Mouse (Mus musculus): ENCODE data around the gene Cadm2. TPM values are rescaled to one million over a fixed set of nuclear protein-coding genes. Genes with fewer than 3 reads are reported as not detected.

Gene Cadm2
- polyA plus RNA-seq, 1 experiment from 2014 or later = 4.1 TPM

- Histone ChIP-seq H3K27me3 (no peaks in the 10 kb centered on the region), H3K27ac (no peak overlapping the region), H3K9me3 (no peaks in the 10 kb centered on the region), H3K4me1 (replicated peaks) (no peaks in the 10 kb centered on the region), H3K4me2 (no peak overlapping the region), H3K36me3 (no peaks in the 10 kb centered on the region), H3K4me3 (replicated peaks) (no peak overlapping the region), H3K9ac (replicated peaks) (no peak overlapping the region)
- no peak for ATAC-seq (ENCODE audit: insufficient number of reproducible peaks, insufficient read depth, low FRiP score, low TSS enrichment, low read depth)
- WGBS = 84% methylated on average over 2 of the region's 2 CpGs
These were observed 309.7 kb downstream of the Cadm2 start for GRCm38 (mm10) chr16:67311033-67311432.

GRCm38 (mm10) chr16:67284664-67285063, 336.0 kb downstream of the Cadm2 start:
- 87% methylated on average over 3 of the region's 3 CpGs for WGBS
- Histone ChIP-seq H3K4me2 (no peak overlapping the region), H3K36me3 (no peaks in the 10 kb centered on the region), H3K4me1 (replicated peaks) (no peaks in the 10 kb centered on the region), H3K27ac (no peak overlapping the region), H3K4me3 (replicated peaks) (no peak overlapping the region), H3K27me3 (no peaks in the 10 kb centered on the region), H3K9ac (replicated peaks) (no peak overlapping the region), H3K9me3 (no peaks in the 10 kb centered on the region)
- ATAC-seq (ENCODE audit: insufficient number of reproducible peaks, insufficient read depth, low FRiP score, low TSS enrichment, low read depth) = no peak

GRCm38 (mm10) chr16:67243598-67243997, 377.1 kb downstream of the Cadm2 start:
- 80% methylated on average over 5 of the region's 5 CpGs for WGBS
- no peak overlapping the region for H3K4me2 ChIP-seq

GRCm38 (mm10) chr16:67234862-67235261, 385.8 kb downstream of the Cadm2 start:
- Histone ChIP-seq H3K4me2 (no peak overlapping the region), H3K27ac (no peak overlapping the region), H3K9ac (replicated peaks) (no peak overlapping the region), H3K4me1 (replicated peaks) (no peaks in the 10 kb centered on the region), H3K27me3 (no peaks in the 10 kb centered on the region), H3K4me3 (replicated peaks) (no peak overlapping the region), H3K9me3 (no peaks in the 10 kb centered on the region), H3K36me3 (no peaks in the 10 kb centered on the region)
- ATAC-seq (ENCODE audit: insufficient number of reproducible peaks, insufficient read depth, low FRiP score, low TSS enrichment, low read depth) = no peak
- WGBS = 28% methylated on average over 1 of the region's 1 CpGs

More at GRCm38 (mm10) chr16:67243598-67243997, 377.1 kb downstream of the Cadm2 start:
- Histone ChIP-seq H3K27me3 (no peaks in the 10 kb centered on the region), H3K4me1 (replicated peaks) (no peaks in the 10 kb centered on the region), H3K36me3 (no peaks in the 10 kb centered on the region), H3K9ac (replicated peaks) (no peak overlapping the region), H3K9me3 (no peaks in the 10 kb centered on the region), H3K4me3 (replicated peaks) (no peak overlapping the region), H3K27ac (no peak overlapping the region)
- ATAC-seq (ENCODE audit: insufficient number of reproducible peaks, insufficient read depth, low FRiP score, low TSS enrichment, low read depth) = no peak

- Histone ChIP-seq H3K4me2 (no peak overlapping the region), H3K4me1 (replicated peaks) (no peaks in the 10 kb centered on the region), H3K36me3 (no peaks in the 10 kb centered on the region), H3K4me3 (replicated peaks) (no peak overlapping the region), H3K27me3 (no peaks in the 10 kb centered on the region), H3K27ac (no peak overlapping the region), H3K9me3 (no peaks in the 10 kb centered on the region), H3K9ac (replicated peaks) (no peak overlapping the region)
- no peak for ATAC-seq (ENCODE audit: insufficient number of reproducible peaks, insufficient read depth, low FRiP score, low TSS enrichment, low read depth)
- 88% methylated on average over 1 of the region's 1 CpGs for whole genome bisulfite sequencing
These were observed 394.0 kb downstream of the Cadm2 start for GRCm38 (mm10) chr16:67226696-67227095.

GRCm38 (mm10) chr16:67203329-67203728, 417.4 kb downstream of the Cadm2 start:
- no peak for ATAC-seq (ENCODE audit: insufficient number of reproducible peaks, insufficient read depth, low FRiP score, low TSS enrichment, low read depth)
- Histone ChIP-seq H3K36me3 (no peaks in the 10 kb centered on the region), H3K4me1 (replicated peaks) (no peaks in the 10 kb centered on the region), H3K4me3 (replicated peaks) (no peak overlapping the region), H3K9ac (replicated peaks) (no peak overlapping the region), H3K27ac (no peak overlapping the region), H3K27me3 (no peaks in the 10 kb centered on the region), H3K9me3 (no peaks in the 10 kb centered on the region), H3K4me2 (no peak overlapping the region)

- ATAC-seq (ENCODE audit: insufficient number of reproducible peaks, insufficient read depth, low FRiP score, low TSS enrichment, low read depth) = no peak
- H3K9me3 ChIP-seq = no peaks in the 10 kb centered on the region
- H3K36me3 ChIP-seq = no peaks in the 10 kb centered on the region
- no peak overlapping the region for H3K27ac ChIP-seq
- no peak overlapping the region for H3K4me2 ChIP-seq
- no peaks in the 10 kb centered on the region for H3K27me3 ChIP-seq
- H3K9ac ChIP-seq (replicated peaks) = no peak overlapping the region
- no peak overlapping the region for H3K4me3 ChIP-seq (replicated peaks)
- 76% methylated on average over 4 of the region's 4 CpGs for WGBS
- H3K4me1 ChIP-seq (replicated peaks) = no peaks in the 10 kb centered on the region
These were observed 427.8 kb downstream of the Cadm2 start for GRCm38 (mm10) chr16:67192852-67193415.

GRCm38 (mm10) chr16:67192395-67192794, 428.3 kb downstream of the Cadm2 start:
- Histone ChIP-seq H3K36me3 (no peaks in the 10 kb centered on the region), H3K27me3 (no peaks in the 10 kb centered on the region), H3K9me3 (no peaks in the 10 kb centered on the region), H3K27ac (no peak overlapping the region), H3K9ac (replicated peaks) (no peak overlapping the region), H3K4me3 (replicated peaks) (no peak overlapping the region), H3K4me1 (replicated peaks) (no peaks in the 10 kb centered on the region), H3K4me2 (no peak overlapping the region)
- no peak for ATAC-seq (ENCODE audit: insufficient number of reproducible peaks, insufficient read depth, low FRiP score, low TSS enrichment, low read depth)
- WGBS = 80% methylated on average over 2 of the region's 2 CpGs

- no peaks in the 10 kb centered on the region for H3K9me3 ChIP-seq
- H3K9ac ChIP-seq (replicated peaks) = no peak overlapping the region
- no peak overlapping the region for H3K4me2 ChIP-seq
- H3K4me3 ChIP-seq (replicated peaks) = no peak overlapping the region
- no peaks in the 10 kb centered on the region for H3K4me1 ChIP-seq (replicated peaks)
- WGBS = 81% methylated on average over 1 of the region's 1 CpGs
- no peak for ATAC-seq (ENCODE audit: insufficient number of reproducible peaks, insufficient read depth, low FRiP score, low TSS enrichment, low read depth)
- no peak overlapping the region for H3K27ac ChIP-seq
- no peaks in the 10 kb centered on the region for H3K36me3 ChIP-seq
- H3K27me3 ChIP-seq = no peaks in the 10 kb centered on the region
These were observed 434.4 kb downstream of the Cadm2 start for GRCm38 (mm10) chr16:67186322-67186721.

- ATAC-seq (ENCODE audit: insufficient number of reproducible peaks, insufficient read depth, low FRiP score, low TSS enrichment, low read depth) = no peak
- no peaks in the 10 kb centered on the region for H3K27me3 ChIP-seq
These were observed 437.8 kb downstream of the Cadm2 start for GRCm38 (mm10) chr16:67182958-67183357.

GRCm38 (mm10) chr16:67175386-67175785, 445.3 kb downstream of the Cadm2 start:
- H3K36me3 ChIP-seq = no peaks in the 10 kb centered on the region
- 80% methylated on average over 4 of the region's 4 CpGs for WGBS
- ATAC-seq (ENCODE audit: insufficient number of reproducible peaks, insufficient read depth, low FRiP score, low TSS enrichment, low read depth) = no peak

More at GRCm38 (mm10) chr16:67182958-67183357, 437.8 kb downstream of the Cadm2 start:
- no peaks in the 10 kb centered on the region for H3K9me3 ChIP-seq
- H3K4me1 ChIP-seq (replicated peaks) = no peaks in the 10 kb centered on the region
- H3K4me3 ChIP-seq (replicated peaks) = no peak overlapping the region
- H3K4me2 ChIP-seq = no peak overlapping the region
- WGBS = 79% methylated on average over 5 of the region's 5 CpGs
- H3K36me3 ChIP-seq = no peaks in the 10 kb centered on the region
- H3K9ac ChIP-seq (replicated peaks) = no peak overlapping the region
- no peak overlapping the region for H3K27ac ChIP-seq

GRCm38 (mm10) chr16:67162211-67162790, 458.4 kb downstream of the Cadm2 start:
- H3K9me3 ChIP-seq = no peaks in the 10 kb centered on the region
- no peaks in the 10 kb centered on the region for H3K27me3 ChIP-seq
- WGBS = 56% methylated on average over 6 of the region's 6 CpGs
- no peak overlapping the region for H3K4me3 ChIP-seq (replicated peaks)
- H3K27ac ChIP-seq = no peak overlapping the region
- H3K4me2 ChIP-seq = no peak overlapping the region
- no peaks in the 10 kb centered on the region for H3K4me1 ChIP-seq (replicated peaks)
- no peaks in the 10 kb centered on the region for H3K36me3 ChIP-seq
- ATAC-seq (ENCODE audit: insufficient number of reproducible peaks, insufficient read depth, low FRiP score, low TSS enrichment, low read depth) = no peak
- no peak overlapping the region for H3K9ac ChIP-seq (replicated peaks)

More at GRCm38 (mm10) chr16:67175386-67175785, 445.3 kb downstream of the Cadm2 start:
- H3K9me3 ChIP-seq = no peaks in the 10 kb centered on the region
- H3K4me3 ChIP-seq (replicated peaks) = no peak overlapping the region
- H3K4me2 ChIP-seq = no peak overlapping the region
- H3K9ac ChIP-seq (replicated peaks) = no peak overlapping the region
- H3K4me1 ChIP-seq (replicated peaks) = no peaks in the 10 kb centered on the region
- no peak overlapping the region for H3K27ac ChIP-seq
- no peaks in the 10 kb centered on the region for H3K27me3 ChIP-seq

Data from limb, embryonic 12.5 days (tissue).